Comparison of ENCODE assay signal across 15 mouse cellular contexts in the genomic region with DNA sequence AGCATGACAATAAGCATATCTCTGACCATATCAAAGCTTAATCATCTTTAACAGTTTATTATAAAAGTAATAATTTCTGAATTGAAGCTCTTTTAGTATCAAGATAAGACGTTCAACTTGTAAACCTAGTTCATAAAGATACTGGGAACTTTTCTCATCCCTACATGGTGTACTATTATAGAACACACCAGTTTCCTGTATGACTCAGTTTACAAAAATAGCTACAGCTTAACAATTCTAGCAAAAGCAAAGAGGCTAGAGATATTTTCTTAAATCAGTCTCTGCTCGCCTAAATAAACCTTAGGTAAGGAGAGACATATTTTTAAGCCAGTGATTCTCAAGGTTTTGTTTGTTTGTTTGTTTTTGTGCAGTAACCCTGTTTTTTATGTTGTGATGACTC.
"Had no signal": no experiment of that assay in that cellular context is flagged by ENCODE, and none has a peak within 500 bp of the region (broad histone marks: within the 10 kb centered on the region; RNA-seq: fewer than 3 reads in every experiment).

No protein-coding gene starts in this region.

- H3K4me3 ChIP-seq: lung, embryonic 15.5 days; megakaryocyte, embryonic 14.5 days; midbrain, embryonic 13.5 days; midbrain, embryonic 15.5 days; neural tube, embryonic 12.5 days had no signal

- H3K4me2 ChIP-seq: lung, embryonic 15.5 days; midbrain, embryonic 11.5 days; midbrain, embryonic 13.5 days; midbrain, embryonic 15.5 days; neural tube, embryonic 12.5 days had no signal

- H3K9ac ChIP-seq: lung, embryonic 15.5 days; midbrain, embryonic 13.5 days; midbrain, embryonic 15.5 days; neural tube, embryonic 12.5 days had no signal

- H3K27me3 ChIP-seq: lung, embryonic 15.5 days; megakaryocyte, embryonic 14.5 days; midbrain, embryonic 13.5 days; midbrain, embryonic 15.5 days; neural tube, embryonic 12.5 days had no signal

- ATAC-seq: lung, postnatal 0 days; midbrain, embryonic 13.5 days; midbrain, embryonic 15.5 days had no signal

- H3K4me1 ChIP-seq: lung, embryonic 15.5 days; midbrain, embryonic 13.5 days; midbrain, embryonic 15.5 days; neural tube, embryonic 12.5 days had no signal

- H3K36me3 ChIP-seq: lung, embryonic 15.5 days; midbrain, embryonic 13.5 days; midbrain, embryonic 15.5 days; neural tube, embryonic 12.5 days had no signal

- DNase-seq: lung, adult 18-20 months; lung, postnatal 14 days; lung, postnatal 36 days; right cerebral cortex, postnatal 14 days; thymus, adult 2 months; thymus, postnatal 25 days; thymus, postnatal 4 days had no signal

- H3K9me3 ChIP-seq: lung, embryonic 15.5 days; midbrain, embryonic 13.5 days; midbrain, embryonic 15.5 days; neural tube, embryonic 12.5 days had no signal

- H3K27ac ChIP-seq: lung, embryonic 15.5 days; macrophage; midbrain, embryonic 13.5 days; midbrain, embryonic 15.5 days; neural tube, embryonic 12.5 days had no signal
